In the genomic region with DNA sequence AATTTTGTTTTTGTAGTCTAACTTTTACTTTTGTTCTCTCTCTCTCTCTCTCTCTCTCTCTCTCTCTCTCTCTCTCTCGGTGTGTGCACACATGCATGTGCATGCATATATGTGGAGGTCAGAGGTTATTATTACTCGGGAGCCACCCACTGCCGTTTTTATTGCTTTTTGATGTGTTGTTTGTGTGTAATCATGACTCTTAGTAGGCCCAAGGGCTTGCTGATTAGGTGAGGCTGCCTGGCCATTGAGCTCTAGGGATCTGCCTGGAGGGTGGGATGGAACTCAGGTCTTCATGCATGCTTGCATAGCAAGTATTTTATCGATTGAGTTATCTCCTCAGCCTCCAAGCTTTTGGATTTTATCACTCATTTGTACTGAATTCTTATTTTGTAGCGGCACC, we compare ENCODE assay signal across 20 mouse cellular contexts. TPM values are rescaled to one million over a fixed set of nuclear protein-coding genes. Genes with fewer than 3 reads are reported as not detected.
DNase-seq lines count a peak whose midpoint lies in the region; ATAC-seq lines count a peak whose summit lies in the region.
"Had no signal": no experiment of that assay in that cellular context is flagged by ENCODE, and none has a peak within 500 bp of the region (broad histone marks: within the 10 kb centered on the region; RNA-seq: fewer than 3 reads in every experiment).

No protein-coding gene starts in this region.

- H3K27me3 ChIP-seq in midbrain, embryonic 11.5 days (ENCODE audit: control insufficient read depth, insufficient read depth, low read length): no peaks in the 10 kb centered on the region
- no peaks in the 10 kb centered on the region for H3K27me3 ChIP-seq in midbrain, embryonic 13.5 days
- H3K27me3 ChIP-seq: CH12.LX, Patski had no signal

- H3K4me3 ChIP-seq in midbrain, embryonic 11.5 days (ENCODE audit: low read depth, low read length): no peak overlapping the region
- H3K4me3 ChIP-seq in midbrain, embryonic 13.5 days (replicated peaks): no peak overlapping the region

- no peak overlapping the region for H3K27ac ChIP-seq in midbrain, embryonic 11.5 days (ENCODE audit: low read depth, low read length)
- H3K27ac ChIP-seq in midbrain, embryonic 13.5 days: no peak overlapping the region

- no peaks in the 10 kb centered on the region for H3K36me3 ChIP-seq in midbrain, embryonic 11.5 days (ENCODE audit: control insufficient read depth, insufficient read depth, low read length)
- no peaks in the 10 kb centered on the region for H3K36me3 ChIP-seq in midbrain, embryonic 13.5 days
- H3K36me3 ChIP-seq: G1E had no signal

- no peaks in the 10 kb centered on the region for H3K4me1 ChIP-seq in midbrain, embryonic 11.5 days (ENCODE audit: control insufficient read depth, insufficient read depth, low read length)
- no peaks in the 10 kb centered on the region for H3K4me1 ChIP-seq in midbrain, embryonic 13.5 days (replicated peaks)

- WGBS in midbrain, embryonic 11.5 days: 94% methylated on average over 5 of the region's 5 CpGs
- WGBS in midbrain, embryonic 13.5 days: 90% methylated on average over 5 of the region's 5 CpGs

- peak; percentile 59 for DNase-seq in heart, adult 11 months
- DNase-seq in heart, postnatal 14 days: no peak
- peak; percentile 56 for DNase-seq in midbrain, embryonic 11.5 days (ENCODE audit: low spot score, missing footprints)
- DNase-seq: adrenal gland, adult 2 months; adrenal gland, adult 8-10 months; adrenal gland, postnatal 10 days; adrenal gland, postnatal 14 days; adrenal gland, postnatal 25 days; adrenal gland, postnatal 36 days; B cell, adult 2 months; cerebellum, adult 11 months; cerebellum, adult 11-12 months; cerebellum, adult 18-20 months had no signal

- intact Hi-C loops in heart, postnatal 14 days (cut with DNase I): loop anchor here (5.0 kb wide), 1 partner anchor 69 kb away; no protein-coding TSS in a partner anchor

- no peak overlapping the region for H3K9ac ChIP-seq in midbrain, embryonic 11.5 days (ENCODE audit: low read length)
- no peak overlapping the region for H3K9ac ChIP-seq in midbrain, embryonic 13.5 days (replicated peaks)

- no peak for ATAC-seq in midbrain, embryonic 11.5 days (ENCODE audit: low FRiP score)
- ATAC-seq in midbrain, embryonic 13.5 days: no peak
- ATAC-seq: activated CD4-positive, CD25-positive, alpha-beta regulatory T cell, adult 4 months; CD4-positive, CD25-positive, alpha-beta regulatory T cell, adult 4 months; Patski had no signal

- no peak overlapping the region for H3K4me2 ChIP-seq in midbrain, embryonic 11.5 days
- H3K4me2 ChIP-seq in midbrain, embryonic 13.5 days (replicated peaks): no peak overlapping the region

- H3K9me3 ChIP-seq in midbrain, embryonic 11.5 days (ENCODE audit: control insufficient read depth, low read length): no peaks in the 10 kb centered on the region
- H3K9me3 ChIP-seq in midbrain, embryonic 13.5 days: no peaks in the 10 kb centered on the region; the same call in 1 of the 2 replicates

RNA-seq across cellular contexts. Expression of a gene that starts 50.4 kb away (rescaled TPM):
- total RNA-seq in heart, postnatal 14 days (2021): 10 to 100 TPM; 37.9 to 39.7 TPM
- polyA plus RNA-seq in midbrain, embryonic 11.5 days (2014; fragmentation: Nextera tagmentation; extraction: Ambion mirVana): 1.1 TPM in 2 replicates
- 0.89 and 1.1 TPM in 2 replicates for polyA plus RNA-seq in midbrain, embryonic 13.5 days (2015; fragmentation: Nextera tagmentation; extraction: Ambion mirVana)
- total RNA-seq: CH12.LX, MEL had no signal
- polyA plus RNA-seq: G1E had no signal

Comparison
In these comparisons a context has a peak if more than half of its experiments do, and no peak if none do; other contexts are left out.
1. DNase-seq: peak in heart, adult 11 months (single experiment) and midbrain, embryonic 11.5 days (single experiment); none in heart, postnatal 14 days (0 of 2).